9 mouse cellular contexts compared by ENCODE assay signal in genomic region chr11:81897547-81898354, GRCm38 (mm10). TPM values are rescaled to one million over a fixed set of nuclear protein-coding genes. Genes with fewer than 3 reads are reported as not detected.
DNase-seq lines count a peak whose midpoint lies in the region; ATAC-seq and TF ChIP-seq lines count a peak whose summit lies in the region.
"Had no signal": no experiment of that assay in that cellular context is flagged by ENCODE, and none has a peak within 500 bp of the region (broad histone marks: within the 10 kb centered on the region; RNA-seq: fewer than 3 reads in every experiment).

No protein-coding gene starts in this region.

- 6% methylated on average over 8 of the region's 8 CpGs for WGBS in lung, postnatal 0 days

- no peaks in the 10 kb centered on the region for H3K36me3 ChIP-seq in lung, postnatal 0 days (ENCODE audit: insufficient read depth, low read length)
- H3K36me3 ChIP-seq: limb, embryonic 10.5 days had no signal

- no peak overlapping the region for H3K27ac ChIP-seq in lung, postnatal 0 days (ENCODE audit: low read length)
- H3K27ac ChIP-seq: limb, embryonic 10.5 days had no signal

- no peaks in the 10 kb centered on the region for H3K27me3 ChIP-seq in lung, postnatal 0 days (replicated peaks; ENCODE audit: insufficient read depth, low read length)

- peak; percentile 67 for DNase-seq in adrenal gland, adult 2 months
- no peak for DNase-seq in adrenal gland, postnatal 4 days (ENCODE audit: low spot score in 2 of 2)
- peak; percentile 11 for DNase-seq in forelimb bud, embryonic 11.5 days (ENCODE audit: low read depth, low spot score)
- peak; percentile 16 to 24 for DNase-seq in left cerebral cortex, adult 18-20 months (ENCODE audit: low spot score in 2 of 2)
- DNase-seq in right cerebral cortex, adult 2 months (ENCODE audit: low spot score in 2 of 2): peak; percentile 44 to 53
- no peak for DNase-seq in lung, postnatal 0 days (ENCODE audit: low spot score)
- no peak for DNase-seq in thymus, postnatal 14 days
- no peak for DNase-seq in ovary, adult 18-20 months (ENCODE audit: low spot score)

- H3K9ac ChIP-seq in lung, postnatal 0 days (replicated peaks; ENCODE audit: low read depth): no peak overlapping the region

- no peak for ATAC-seq in lung, postnatal 0 days

- H3K4me2 ChIP-seq in lung, postnatal 0 days (replicated peaks; ENCODE audit: low read depth, low read length): no peak overlapping the region

- no peaks in the 10 kb centered on the region for H3K9me3 ChIP-seq in lung, postnatal 0 days (ENCODE audit: low read length)
- H3K9me3 ChIP-seq: limb, embryonic 10.5 days had no signal

- no peaks in the 10 kb centered on the region for H3K4me1 ChIP-seq in lung, postnatal 0 days (ENCODE audit: insufficient read depth, low read depth, low read length)

- no peak overlapping the region for H3K4me3 ChIP-seq in lung, postnatal 0 days (ENCODE audit: low read depth, low read length)
- H3K4me3 ChIP-seq: limb, embryonic 10.5 days had no signal

- no peak for TF ChIP-seq CTCF in lung, postnatal 0 days (IDR thresholded peaks at IDR 0.05)

- TF ChIP-seq EP300 in lung, postnatal 0 days (IDR thresholded peaks at IDR 0.05): no peak

RNA-seq across cellular contexts. Expression of gene 5530401A14Rik, which starts 37.3 kb away (rescaled TPM):
- under 1 TPM in 1 of 2 experiments, not detected in 1; 0.09 TPM for total RNA-seq in adrenal gland, adult 2 months (2021)
- polyA plus RNA-seq in adrenal gland, adult 2 months (2012; rRNA removed): not detected in 2 replicates
- total RNA-seq in adrenal gland, postnatal 4 days (2021): under 1 TPM; 0.08 to 0.20 TPM
- total RNA-seq in left cerebral cortex, adult 18-20 months (2021): under 1 TPM; 0.12 to 0.23 TPM
- polyA plus RNA-seq in lung, postnatal 0 days (2015; fragmentation: Nextera tagmentation; extraction: Ambion mirVana): not detected in 2 replicates
- polyA plus RNA-seq: limb, embryonic 10.5 days had no signal

Comparison
In these comparisons a context has a peak if more than half of its experiments do, and no peak if none do; other contexts are left out.
1. DNase-seq: peak in adrenal gland, adult 2 months (single experiment), forelimb bud, embryonic 11.5 days (single experiment), left cerebral cortex, adult 18-20 months (2 of 2) and right cerebral cortex, adult 2 months (2 of 2); none in adrenal gland, postnatal 4 days (0 of 2), lung, postnatal 0 days (single experiment), thymus, postnatal 14 days (single experiment) and ovary, adult 18-20 months (single experiment).